Mouse (Mus musculus) hindbrain, embryonic 13.5 days (tissue): ENCODE results near the gene 4931414P19Rik. TPM values are rescaled to one million over a fixed set of nuclear protein-coding genes. Genes with fewer than 3 reads are reported as not detected.
A peak's percentile ranks its signal among the peaks of the same experiment; 100 is the strongest.

Source experiments
- ATAC-seq: fragments of 200-750 bp; cut with Nextera tagmentation; 2 replicates; pipeline ENCODE4 v1.8.0; 2017; ENCODE audit warnings: moderate TSS enrichment; ENCODE audit not compliant: low FRiP score
- H3K27ac ChIP-seq: fragments of 300-500 bp; sonication (generic); 2 replicates; pipeline ENCODE4 v1.5.1; 2015; ENCODE audit warnings: inconsistent platforms, mild to moderate bottlenecking, moderate library complexity
- H3K27me3 ChIP-seq: fragments of 300-500 bp; sonication (generic); 2 replicates; pipeline ENCODE4 v1.6.1; 2015; ENCODE audit warnings: mild to moderate bottlenecking, inconsistent platforms
- H3K36me3 ChIP-seq: fragments of 300-500 bp; sonication (generic); 2 replicates; pipeline ENCODE4 v1.6.1; 2015; ENCODE audit warnings: mild to moderate bottlenecking, inconsistent platforms
- H3K4me1 ChIP-seq: fragments of 300-500 bp; sonication (generic); replicated peaks from 2 replicates; pipeline ENCODE4 v1.6.1; 2015; ENCODE audit warnings: inconsistent platforms
- H3K4me2 ChIP-seq: fragments of 300-500 bp; sonication (generic); 2 replicates; pipeline ENCODE4 v1.6.1; 2015; ENCODE audit warnings: inconsistent platforms, mild to moderate bottlenecking, moderate library complexity
- H3K4me3 ChIP-seq: fragments of 300-500 bp; sonication (generic); 2 replicates; pipeline ENCODE4 v1.5.1; 2015; ENCODE audit warnings: mild to moderate bottlenecking, inconsistent platforms
- H3K9ac ChIP-seq: fragments of 300-500 bp; sonication (generic); 2 replicates; pipeline ENCODE4 v1.6.1; 2015; ENCODE audit warnings: mild to moderate bottlenecking, inconsistent platforms
- H3K9me3 ChIP-seq: fragments of 300-500 bp; sonication (generic); 2 replicates; pipeline ENCODE4 v1.6.1; 2016; ENCODE audit warnings: inconsistent platforms
- WGBS: fragments of 180-500 bp; shearing (Covaris S2); methylation state at CpG from one replicate; pipeline ENCODE4 v1.1.7; 2015; 5-methylcytosine and 5-hydroxymethylcytosine counted together
- polyA plus RNA-seq: library from polyadenylated mRNA; unstranded; fragments of >200 nt; fragmentation: Nextera tagmentation; extraction: Ambion mirVana; gene quantifications from 2 replicates; pipeline ENCODE4 v1.2.1, GENCODE M21; 2015

The 4931414P19Rik gene
- polyA plus RNA-seq, 1 experiment from 2014 or later, result 7.6 TPM

DNA sequence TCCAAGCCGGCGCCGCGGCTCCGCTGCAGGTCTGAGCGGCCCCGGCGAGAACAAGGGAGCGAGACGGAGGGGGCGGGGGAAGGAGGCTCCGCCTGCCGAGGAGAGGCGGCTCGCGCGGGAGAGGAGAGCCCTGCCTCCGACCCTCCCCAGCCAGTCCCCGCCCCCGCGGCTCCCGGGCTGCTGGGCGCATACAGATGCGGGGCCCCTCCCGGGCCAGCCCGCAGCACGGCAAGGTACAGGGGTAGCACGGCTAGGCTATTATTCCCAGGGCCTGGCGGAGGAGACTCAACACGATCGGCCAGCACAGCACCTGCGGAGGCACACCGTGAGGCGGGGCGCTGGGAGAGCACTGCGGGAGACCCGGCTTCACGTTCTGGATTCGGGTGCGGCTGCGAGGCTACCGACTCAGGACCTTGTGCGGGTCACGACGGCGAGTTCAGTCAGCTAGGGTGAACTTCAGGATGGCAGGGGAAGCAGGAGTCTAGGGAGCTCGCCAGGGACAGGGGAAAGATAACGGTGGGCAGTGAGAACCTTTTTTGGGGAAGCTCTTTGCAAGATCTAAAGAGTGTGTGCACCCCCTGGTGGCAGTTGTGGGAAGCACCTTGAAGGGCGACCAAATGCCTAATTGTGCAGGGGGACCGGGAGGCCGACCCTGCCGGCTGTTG, 35.6 kb upstream of the 4931414P19Rik start, which contains the start of gene Cdh24:
Gene Cdh24 (minus strand): TSS at position 60 of the 665 bp plus-strand sequence.
- H3K9me3 ChIP-seq, result no peaks in the 10 kb centered on the region
- H3K9ac ChIP-seq, result peak within 1 kb of the TSS; percentile 98
- peak within 1 kb of the TSS; percentile 92 for H3K27ac ChIP-seq
- H3K27me3 ChIP-seq, result no peaks in the 10 kb centered on the region
- H3K4me1 ChIP-seq, result peaks cover 36% of the 10 kb centered on the region
- under 1% methylated on average over 45 of the region's 52 CpGs for WGBS
- peak within 1 kb of the TSS; percentile 80 for H3K4me3 ChIP-seq
- peaks cover 68% of the 10 kb centered on the region for H3K36me3 ChIP-seq
- ATAC-seq, result peak; percentile 93
- peak within 1 kb of the TSS; percentile 92 for H3K4me2 ChIP-seq

GRCm38 (mm10) chr14:54640946-54641304, 35.1 kb upstream of the 4931414P19Rik start, which contains the start of gene Gm17606:
TSS of gene Gm17606 (plus strand) at chr14:54640952.
- WGBS, result 0% methylated on average over 27 of the region's 28 CpGs

DNA sequence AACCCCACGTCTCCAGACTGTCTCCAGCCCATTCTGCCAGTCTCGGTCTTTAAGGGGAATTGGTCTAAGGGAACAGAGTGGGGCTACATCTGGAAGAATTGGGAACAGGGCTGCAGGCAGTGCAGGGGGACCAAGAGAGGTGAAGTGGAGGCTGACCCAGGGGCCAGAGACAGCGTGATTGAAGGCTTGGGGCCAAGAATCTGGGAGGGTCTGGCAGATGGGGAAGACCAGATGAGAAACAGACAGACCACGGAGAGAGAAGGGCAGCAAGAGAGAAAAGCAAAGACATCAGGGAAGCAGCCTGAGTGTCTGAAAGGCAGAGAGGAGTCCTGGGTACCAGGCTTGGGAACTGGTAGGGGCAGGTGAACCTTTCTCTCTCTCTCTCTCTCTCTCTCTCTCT, 34.3 kb upstream of the 4931414P19Rik start:
- peak overlapping the region; percentile 98 for H3K9ac ChIP-seq
- H3K4me3 ChIP-seq, result peak overlapping the region; percentile 80
- H3K9me3 ChIP-seq, result no peaks in the 10 kb centered on the region
- peak overlapping the region; percentile 92 for H3K4me2 ChIP-seq
- peaks cover 36% of the 10 kb centered on the region for H3K4me1 ChIP-seq
- H3K36me3 ChIP-seq, result peaks cover 64% of the 10 kb centered on the region
- 0 out of 2 replicates have a peak overlapping the region, but pooled peaks have one; percentile 92 for H3K27ac ChIP-seq
- no peaks in the 10 kb centered on the region for H3K27me3 ChIP-seq
- no peak for ATAC-seq
- 18% methylated on average over 4 of the region's 4 CpGs for WGBS

More at GRCm38 (mm10) chr14:54640946-54641304, 35.1 kb upstream of the 4931414P19Rik start, which contains the start of gene Gm17606:
- Histone ChIP-seq H3K9ac (peak within 1 kb of the TSS; percentile 98), H3K27me3 (no peaks in the 10 kb centered on the region), H3K4me1 (peaks cover 36% of the 10 kb centered on the region), H3K4me3 (peak within 1 kb of the TSS; percentile 80), H3K4me2 (peak within 1 kb of the TSS; percentile 92), H3K27ac (peak within 1 kb of the TSS; percentile 92), H3K9me3 (no peaks in the 10 kb centered on the region), H3K36me3 (peaks cover 68% of the 10 kb centered on the region)
- ATAC-seq, result no peak

- Histone ChIP-seq H3K4me3 (no peak overlapping the region), H3K9ac (peak overlapping the region; percentile 98), H3K9me3 (no peaks in the 10 kb centered on the region), H3K4me1 (peaks cover 40% of the 10 kb centered on the region), H3K27ac (no peak overlapping the region), H3K36me3 (peaks cover 63% of the 10 kb centered on the region), H3K4me2 (no peak overlapping the region), H3K27me3 (no peaks in the 10 kb centered on the region)
- 84% methylated on average over 5 of the region's 5 CpGs for WGBS
- no peak for ATAC-seq
Measured at GRCm38 (mm10) chr14:54638210-54638609, 32.4 kb upstream of the 4931414P19Rik start.

DNA sequence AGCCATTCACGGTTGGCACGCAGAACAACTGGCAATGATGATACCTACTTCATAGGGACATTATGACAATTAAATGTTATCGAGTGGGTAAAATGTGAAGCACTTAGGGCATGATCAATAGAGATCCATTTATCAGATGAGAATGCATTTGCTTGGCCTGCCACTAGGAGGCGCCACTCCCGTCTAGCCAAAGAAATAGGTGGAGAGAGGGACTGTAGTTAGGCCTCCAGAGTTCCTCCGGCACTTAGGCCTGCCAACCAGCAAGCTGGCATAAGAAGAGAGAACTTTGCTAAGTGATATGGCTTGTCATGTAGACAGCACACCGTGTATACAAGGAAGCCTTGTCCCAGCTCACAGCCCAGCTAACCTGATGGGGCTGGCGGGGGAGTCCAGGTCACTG, 31.2 kb upstream of the 4931414P19Rik start:
- 50% methylated on average over 8 of the region's 8 CpGs for WGBS
- no peaks in the 10 kb centered on the region for H3K9me3 ChIP-seq
- peaks cover 36% of the 10 kb centered on the region for H3K4me1 ChIP-seq
- no peak overlapping the region for H3K9ac ChIP-seq
- H3K4me2 ChIP-seq, result no peak overlapping the region
- H3K4me3 ChIP-seq, result no peak overlapping the region
- H3K27me3 ChIP-seq, result no peaks in the 10 kb centered on the region
- ATAC-seq, result no peak
- H3K27ac ChIP-seq, result no peak overlapping the region
- peaks cover 64% of the 10 kb centered on the region for H3K36me3 ChIP-seq

GRCm38 (mm10) chr14:54634182-54634581, 28.4 kb upstream of the 4931414P19Rik start:
- H3K4me2 ChIP-seq, result no peak overlapping the region

GRCm38 (mm10) chr14:54632252-54632651, 26.5 kb upstream of the 4931414P19Rik start:
- ATAC-seq, result no peak
- Histone ChIP-seq H3K4me2 (no peak overlapping the region), H3K36me3 (peaks cover 69% of the 10 kb centered on the region), H3K9ac (0 out of 2 replicates have a peak overlapping the region, but pooled peaks have one; percentile 19), H3K27ac (peak overlapping the region; percentile 70; the same call in 1 of the 2 replicates), H3K4me3 (no peak overlapping the region), H3K27me3 (no peaks in the 10 kb centered on the region), H3K4me1 (peaks cover 8% of the 10 kb centered on the region; the same call in 1 of the 2 replicates), H3K9me3 (no peaks in the 10 kb centered on the region)
- WGBS, result 91% methylated on average over 37 of the region's 37 CpGs

More at GRCm38 (mm10) chr14:54634182-54634581, 28.4 kb upstream of the 4931414P19Rik start:
- H3K4me3 ChIP-seq, result no peak overlapping the region
- peaks cover 21% of the 10 kb centered on the region for H3K4me1 ChIP-seq
- no peaks in the 10 kb centered on the region for H3K9me3 ChIP-seq
- no peak overlapping the region for H3K27ac ChIP-seq
- H3K36me3 ChIP-seq, result peaks cover 84% of the 10 kb centered on the region
- no peaks in the 10 kb centered on the region for H3K27me3 ChIP-seq
- ATAC-seq, result no peak
- H3K9ac ChIP-seq, result no peak overlapping the region
- 78% methylated on average over 4 of the region's 4 CpGs for WGBS

DNA sequence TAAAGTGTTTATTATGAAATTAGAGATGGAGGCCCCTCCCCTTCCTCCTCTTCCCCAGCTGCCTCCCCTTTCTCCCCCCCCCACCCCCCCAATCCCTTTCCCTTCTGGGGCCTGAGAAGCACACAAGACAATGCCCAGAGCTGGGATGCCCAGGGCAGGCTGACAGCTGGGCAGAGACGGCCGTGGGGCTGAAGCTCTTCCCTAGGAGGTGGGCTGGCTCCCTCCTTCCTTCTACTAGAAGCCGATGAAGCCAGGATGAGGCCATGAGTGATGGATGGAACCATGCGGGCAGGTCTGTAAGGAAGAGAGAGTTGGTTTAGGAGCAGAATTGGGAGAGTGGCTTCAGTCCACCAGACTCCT, 25.4 kb upstream of the 4931414P19Rik start:
- H3K27ac ChIP-seq, result peak overlapping the region; percentile 70
- ATAC-seq, result peak; percentile 61; the same call in 1 of the 2 replicates
- H3K27me3 ChIP-seq, result no peaks in the 10 kb centered on the region
- H3K36me3 ChIP-seq, result peaks cover 58% of the 10 kb centered on the region
- no peak overlapping the region for H3K4me2 ChIP-seq
- H3K4me1 ChIP-seq, result peaks cover 8% of the 10 kb centered on the region; the same call in 1 of the 2 replicates
- H3K9ac ChIP-seq, result peak overlapping the region; percentile 19; the same call in 1 of the 2 replicates
- 43% methylated on average over 4 of the region's 4 CpGs for WGBS
- no peak overlapping the region for H3K4me3 ChIP-seq
- no peaks in the 10 kb centered on the region for H3K9me3 ChIP-seq

GRCm38 (mm10) chr14:54630583-54631239, 24.9 kb upstream of the 4931414P19Rik start:
- no peaks in the 10 kb centered on the region for H3K9me3 ChIP-seq
- no peaks in the 10 kb centered on the region for H3K27me3 ChIP-seq
- H3K4me3 ChIP-seq, result no peak overlapping the region
- H3K36me3 ChIP-seq, result peaks cover 53% of the 10 kb centered on the region
- peak; percentile 67 for ATAC-seq
- no peak overlapping the region for H3K9ac ChIP-seq
- peak overlapping the region; percentile 70 for H3K27ac ChIP-seq
- 71% methylated on average over 11 of the region's 11 CpGs for WGBS
- peaks cover 8% of the 10 kb centered on the region; the same call in 1 of the 2 replicates for H3K4me1 ChIP-seq
- H3K4me2 ChIP-seq, result no peak overlapping the region

- Histone ChIP-seq H3K9ac (no peak overlapping the region), H3K4me2 (no peak overlapping the region), H3K4me3 (no peak overlapping the region), H3K27me3 (no peaks in the 10 kb centered on the region), H3K9me3 (no peaks in the 10 kb centered on the region), H3K4me1 (peaks cover 8% of the 10 kb centered on the region; the same call in 1 of the 2 replicates), H3K36me3 (peaks cover 48% of the 10 kb centered on the region), H3K27ac (no peak overlapping the region; the same call in 1 of the 2 replicates)
- WGBS, result 92% methylated on average over 2 of the region's 2 CpGs
- ATAC-seq, result no peak
Measured at GRCm38 (mm10) chr14:54629797-54630196, 24.0 kb upstream of the 4931414P19Rik start.

- Histone ChIP-seq H3K27me3 (no peaks in the 10 kb centered on the region), H3K9me3 (no peaks in the 10 kb centered on the region), H3K27ac (no peak overlapping the region), H3K4me2 (no peak overlapping the region), H3K9ac (no peak overlapping the region), H3K4me1 (peaks cover 3% of the 10 kb centered on the region; the same call in 1 of the 2 replicates), H3K4me3 (no peak overlapping the region), H3K36me3 (peaks cover 32% of the 10 kb centered on the region)
- no peak for ATAC-seq
- 76% methylated on average over 5 of the region's 5 CpGs for WGBS
Measured at GRCm38 (mm10) chr14:54628103-54628502, 22.3 kb upstream of the 4931414P19Rik start.

GRCm38 (mm10) chr14:54624976-54625375, 19.2 kb upstream of the 4931414P19Rik start:
- WGBS, result 73% methylated on average over 10 of the region's 10 CpGs
- Histone ChIP-seq H3K4me2 (no peak overlapping the region), H3K4me1 (no peaks in the 10 kb centered on the region), H3K9ac (peak overlapping the region; percentile 10; the same call in 1 of the 2 replicates), H3K27ac (no peak overlapping the region), H3K36me3 (peaks cover under 1% of the 10 kb centered on the region; the same call in 1 of the 2 replicates), H3K27me3 (no peaks in the 10 kb centered on the region), H3K9me3 (no peaks in the 10 kb centered on the region), H3K4me3 (no peak overlapping the region)
- ATAC-seq, result no peak
